Mouse (Mus musculus) forebrain, embryonic 12.5 days (tissue): ENCODE measurements around the gene Utp20. TPM values are rescaled to one million over a fixed set of nuclear protein-coding genes. Genes with fewer than 3 reads are reported as not detected.
"Not testable (repeated sequence)": the region's sequence is repeated elsewhere in the genome, so short reads cannot be mapped to it uniquely, and the experiment has no call there.

ENCODE experiments used
- ATAC-seq: fragments of 200-750 bp; cut with Nextera tagmentation; 2 replicates; pipeline ENCODE4 v1.8.0; 2017; ENCODE audit warnings: moderate TSS enrichment; ENCODE audit not compliant: low FRiP score
- H3K27ac ChIP-seq: fragments of 300-500 bp; sonication (generic); 2 replicates; pipeline ENCODE4 v1.5.1; 2016; ENCODE audit warnings: mild to moderate bottlenecking
- H3K27me3 ChIP-seq: fragments of 300-500 bp; sonication (generic); 2 replicates; pipeline ENCODE4 v1.6.1; 2016; ENCODE audit warnings: mild to moderate bottlenecking
- H3K36me3 ChIP-seq: fragments of 300-500 bp; sonication (generic); replicated peaks from 2 replicates; pipeline ENCODE4 v1.6.1; 2016; ENCODE audit warnings: mild to moderate bottlenecking
- H3K4me1 ChIP-seq: fragments of 300-500 bp; sonication (generic); 2 replicates; pipeline ENCODE4 v1.6.1; 2016
- H3K4me2 ChIP-seq: fragments of 300-500 bp; sonication (generic); 2 replicates; pipeline ENCODE4 v1.6.1; 2016; ENCODE audit warnings: mild to moderate bottlenecking, moderate library complexity
- H3K4me3 ChIP-seq: fragments of 300-500 bp; sonication (generic); replicated peaks from 2 replicates; pipeline ENCODE4 v1.5.1; 2016; ENCODE audit warnings: mild to moderate bottlenecking
- H3K9ac ChIP-seq: fragments of 300-500 bp; sonication (generic); 2 replicates; pipeline ENCODE4 v1.6.1; 2016; ENCODE audit warnings: mild to moderate bottlenecking
- H3K9me3 ChIP-seq: fragments of 300-500 bp; sonication (generic); 2 replicates; pipeline ENCODE4 v1.6.1; 2016
- WGBS: fragments of 180-500 bp; shearing (Covaris S2); methylation state at CpG from one replicate; pipeline ENCODE4 v1.1.7; 2016; 5-methylcytosine and 5-hydroxymethylcytosine counted together
- polyA plus RNA-seq: library from polyadenylated mRNA; unstranded; fragments of >200 nt; fragmentation: Nextera tagmentation; extraction: Ambion mirVana; gene quantifications from 2 replicates; pipeline ENCODE4 v1.2.1, GENCODE M21; 2016

The Utp20 gene
- polyA plus RNA-seq, 1 experiment from 2014 or later = 24.5 TPM

GRCm38 (mm10) chr10:88817335-88817734, 9.3 kb downstream of the Utp20 start:
- Histone ChIP-seq H3K4me1 (no peaks in the 10 kb centered on the region), H3K27ac (no peak overlapping the region), H3K9me3 (no peaks in the 10 kb centered on the region), H3K27me3 (no peaks in the 10 kb centered on the region), H3K9ac (no peak overlapping the region), H3K36me3 (peaks cover 68% of the 10 kb centered on the region), H3K4me3 (no peak overlapping the region), H3K4me2 (no peak overlapping the region)
- 93% methylated on average over 5 of the region's 5 CpGs for WGBS
- ATAC-seq = no peak

GRCm38 (mm10) chr10:88815256-88815655, 11.3 kb downstream of the Utp20 start:
- Histone ChIP-seq H3K4me3 (no peak overlapping the region), H3K27me3 (no peaks in the 10 kb centered on the region), H3K9me3 (no peaks in the 10 kb centered on the region), H3K9ac (no peak overlapping the region), H3K4me1 (no peaks in the 10 kb centered on the region), H3K36me3 (peaks cover 62% of the 10 kb centered on the region), H3K27ac (no peak overlapping the region), H3K4me2 (no peak overlapping the region)
- WGBS = 93% methylated on average over 2 of the region's 2 CpGs
- ATAC-seq = no peak

DNA sequence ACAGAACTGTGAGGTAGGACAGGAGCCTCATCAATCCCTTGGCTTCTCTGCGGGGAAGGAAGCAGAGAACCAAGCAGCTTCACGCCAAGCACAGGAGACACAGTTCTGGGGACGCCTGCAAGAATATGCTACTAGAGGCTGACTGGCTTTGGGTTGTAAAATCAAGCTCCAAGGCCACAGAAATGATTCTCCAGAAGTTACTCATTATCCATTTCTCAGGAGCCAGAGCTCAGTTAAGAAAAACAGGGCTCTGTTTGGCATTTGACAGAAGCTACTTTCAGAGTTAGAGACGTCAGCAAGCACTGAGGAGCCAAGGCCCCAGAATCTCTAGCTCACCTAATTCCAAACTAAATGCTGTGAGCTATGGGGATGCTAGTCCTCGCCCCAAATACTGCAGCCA, 14.9 kb downstream of the Utp20 start:
- ATAC-seq = no peak
- H3K4me2 ChIP-seq = no peak overlapping the region
- H3K4me1 ChIP-seq = no peaks in the 10 kb centered on the region
- H3K4me3 ChIP-seq = no peak overlapping the region
- H3K36me3 ChIP-seq = peaks cover 66% of the 10 kb centered on the region
- no peaks in the 10 kb centered on the region for H3K9me3 ChIP-seq
- no peaks in the 10 kb centered on the region for H3K27me3 ChIP-seq
- no peak overlapping the region for H3K27ac ChIP-seq
- 96% methylated on average over 5 of the region's 5 CpGs for WGBS
- no peak overlapping the region for H3K9ac ChIP-seq

DNA sequence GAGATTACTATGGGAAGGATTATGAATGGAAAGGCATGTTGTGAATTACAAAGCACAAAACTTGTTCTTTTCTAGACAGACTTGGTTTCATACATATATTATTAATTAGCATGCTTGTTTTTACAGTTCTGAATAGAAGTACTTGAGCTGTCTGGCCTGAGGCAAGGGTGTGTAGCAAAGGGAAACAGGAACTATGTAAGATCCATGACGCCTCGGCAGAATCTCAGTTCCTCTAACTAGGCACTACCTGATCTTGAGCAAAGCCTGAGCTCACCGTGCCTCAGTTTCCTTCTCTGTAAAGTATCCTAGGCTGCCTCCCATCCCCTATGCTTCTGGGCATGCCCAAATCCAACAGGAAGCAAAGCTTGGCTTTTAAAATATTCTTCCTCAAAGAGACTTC, 24.4 kb downstream of the Utp20 start:
- no peak for ATAC-seq
- H3K9ac ChIP-seq = no peak overlapping the region
- peaks cover 38% of the 10 kb centered on the region for H3K36me3 ChIP-seq
- no peaks in the 10 kb centered on the region for H3K4me1 ChIP-seq
- H3K27me3 ChIP-seq = no peaks in the 10 kb centered on the region
- no peak overlapping the region for H3K4me2 ChIP-seq
- H3K4me3 ChIP-seq = no peak overlapping the region
- 99% methylated on average over 3 of the region's 3 CpGs for whole genome bisulfite sequencing
- no peaks in the 10 kb centered on the region for H3K9me3 ChIP-seq
- H3K27ac ChIP-seq = no peak overlapping the region

DNA sequence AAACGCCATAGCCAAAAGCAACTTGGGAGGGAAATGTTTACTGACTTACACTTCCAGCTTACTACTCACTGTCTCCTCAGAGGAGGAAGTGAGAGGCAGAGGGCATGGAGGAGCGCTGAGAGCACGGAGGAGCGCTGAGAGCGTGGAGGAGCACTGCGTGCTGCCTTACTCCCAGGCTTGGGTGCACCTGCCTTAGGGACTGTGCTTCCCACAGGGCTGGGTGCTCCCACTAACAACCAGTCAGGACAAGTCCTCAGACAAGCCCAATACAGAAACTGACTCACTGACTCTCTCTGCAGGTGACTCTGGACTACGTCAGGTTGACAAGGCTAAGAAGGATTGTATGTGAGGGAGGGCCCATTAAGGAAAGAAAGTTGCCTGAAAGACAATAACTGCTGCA, 27.2 kb downstream of the Utp20 start:
- 94% methylated on average over 7 of the region's 7 CpGs for WGBS
- Histone ChIP-seq H3K9me3 (no peaks in the 10 kb centered on the region), H3K9ac (no peak overlapping the region), H3K27ac (no peak overlapping the region), H3K4me1 (no peaks in the 10 kb centered on the region), H3K4me2 (no peak overlapping the region), H3K27me3 (no peaks in the 10 kb centered on the region), H3K36me3 (peaks cover 47% of the 10 kb centered on the region), H3K4me3 (no peak overlapping the region)
- no peak for ATAC-seq

DNA sequence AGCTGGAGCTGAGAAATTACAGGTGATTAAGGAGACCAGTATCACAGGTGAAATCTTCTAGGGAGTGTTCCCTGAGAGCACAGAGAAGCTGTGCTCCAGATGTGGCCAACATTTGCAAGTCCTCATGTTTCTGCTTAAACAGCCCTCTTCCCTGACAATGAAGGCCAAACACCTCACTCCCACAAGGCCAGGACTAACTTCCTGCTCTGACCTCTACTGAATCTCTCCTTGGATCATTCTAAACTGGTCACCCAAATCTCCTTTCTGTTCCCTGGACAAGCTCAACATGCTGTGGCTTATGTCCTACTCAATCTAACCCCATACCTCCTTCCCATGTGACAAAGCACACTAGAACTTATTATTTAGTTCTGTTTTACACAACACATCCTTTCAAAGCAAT, 29.2 kb downstream of the Utp20 start:
- no peak overlapping the region for H3K27ac ChIP-seq
- no peaks in the 10 kb centered on the region for H3K9me3 ChIP-seq
- peaks cover 52% of the 10 kb centered on the region for H3K36me3 ChIP-seq
- H3K27me3 ChIP-seq = no peaks in the 10 kb centered on the region
- H3K4me1 ChIP-seq = no peaks in the 10 kb centered on the region
- H3K4me3 ChIP-seq = no peak overlapping the region
- no peak for ATAC-seq
- H3K4me2 ChIP-seq = no peak overlapping the region
- no peak overlapping the region for H3K9ac ChIP-seq

DNA sequence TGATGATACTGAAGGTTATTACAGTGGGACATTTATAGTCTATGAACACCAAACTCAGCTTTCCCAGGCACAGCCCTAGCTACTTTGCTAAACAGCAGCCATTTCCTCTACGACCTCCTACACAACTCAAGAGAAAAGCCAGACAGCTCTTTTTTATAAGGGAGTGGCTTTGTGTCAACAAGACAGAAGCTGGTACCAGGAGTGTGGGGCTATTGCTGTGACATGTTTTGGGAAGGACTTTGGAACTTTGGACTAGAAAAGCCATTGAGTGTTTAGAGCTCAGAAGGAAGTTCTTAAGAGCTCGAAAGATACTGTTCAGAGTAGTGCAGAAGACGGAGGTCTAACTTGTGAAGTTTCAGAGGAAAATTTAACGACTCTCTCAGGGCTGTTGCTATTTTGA, 29.7 kb downstream of the Utp20 start:
- no peak for ATAC-seq
- H3K4me3 ChIP-seq = no peak overlapping the region
- no peaks in the 10 kb centered on the region for H3K9me3 ChIP-seq
- no peak overlapping the region for H3K27ac ChIP-seq
- WGBS = 87% methylated on average over 4 of the region's 4 CpGs
- H3K4me2 ChIP-seq = no peak overlapping the region
- H3K27me3 ChIP-seq = no peaks in the 10 kb centered on the region
- H3K9ac ChIP-seq = no peak overlapping the region
- H3K36me3 ChIP-seq = peaks cover 57% of the 10 kb centered on the region
- no peaks in the 10 kb centered on the region for H3K4me1 ChIP-seq

GRCm38 (mm10) chr10:88795226-88795625, 31.4 kb downstream of the Utp20 start:
- no peak overlapping the region for H3K4me3 ChIP-seq
- no peaks in the 10 kb centered on the region for H3K27me3 ChIP-seq
- no peaks in the 10 kb centered on the region for H3K9me3 ChIP-seq
- H3K4me1 ChIP-seq = no peaks in the 10 kb centered on the region
- H3K36me3 ChIP-seq = peaks cover 69% of the 10 kb centered on the region
- ATAC-seq = no peak
- no peak overlapping the region for H3K9ac ChIP-seq
- 96% methylated on average over 7 of the region's 7 CpGs for WGBS
- H3K4me2 ChIP-seq = no peak overlapping the region
- H3K27ac ChIP-seq = no peak overlapping the region

DNA sequence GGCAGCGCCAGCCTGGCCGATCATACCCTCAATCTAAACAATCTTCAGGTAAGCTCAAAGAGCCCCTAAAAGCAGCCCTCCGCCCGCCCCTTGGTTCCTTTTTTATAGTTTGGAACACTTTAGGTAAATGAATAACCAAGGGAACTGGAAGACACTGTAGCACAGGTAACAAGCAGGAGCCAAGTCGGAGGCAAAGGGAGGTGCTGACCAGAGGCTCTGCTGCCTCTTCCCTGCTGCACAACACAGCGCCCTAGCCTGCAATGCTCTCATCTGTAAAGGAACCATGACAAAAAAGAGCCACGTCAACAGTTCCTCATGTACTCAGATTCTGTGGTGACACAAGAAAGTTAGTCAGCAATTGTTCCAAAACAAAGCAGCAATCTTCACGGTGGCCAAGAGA, 32.0 kb downstream of the Utp20 start:
- Histone ChIP-seq H3K4me3 (no peak overlapping the region), H3K4me2 (no peak overlapping the region), H3K9me3 (no peaks in the 10 kb centered on the region), H3K27ac (no peak overlapping the region), H3K27me3 (no peaks in the 10 kb centered on the region), H3K4me1 (no peaks in the 10 kb centered on the region), H3K36me3 (peaks cover 69% of the 10 kb centered on the region), H3K9ac (no peak overlapping the region)
- ATAC-seq = no peak
- WGBS = 93% methylated on average over 8 of the region's 8 CpGs

DNA sequence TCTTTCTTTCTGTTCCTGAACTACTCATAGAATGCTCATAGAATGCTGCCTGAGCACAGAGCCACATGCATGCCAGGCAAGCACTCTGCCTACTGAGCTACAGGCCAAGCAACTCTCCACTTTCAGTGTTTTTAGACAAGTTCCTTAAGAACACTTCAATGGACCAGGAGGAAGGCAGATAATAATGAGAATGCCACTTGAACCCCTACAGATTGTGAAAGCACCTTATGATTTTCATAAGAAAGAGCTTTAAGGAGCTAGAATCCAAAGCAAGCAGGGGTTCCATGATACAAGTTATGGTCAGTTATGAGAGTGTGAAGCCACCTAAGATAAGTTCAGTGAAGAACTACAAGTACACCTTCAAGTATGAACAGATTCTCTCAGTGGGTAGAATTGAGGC, 32.9 kb downstream of the Utp20 start:
- ATAC-seq = no peak
- Histone ChIP-seq H3K9me3 (no peaks in the 10 kb centered on the region), H3K4me3 (no peak overlapping the region), H3K4me2 (no peak overlapping the region), H3K9ac (no peak overlapping the region), H3K4me1 (no peaks in the 10 kb centered on the region), H3K27ac (no peak overlapping the region), H3K27me3 (no peaks in the 10 kb centered on the region), H3K36me3 (peaks cover 60% of the 10 kb centered on the region)

DNA sequence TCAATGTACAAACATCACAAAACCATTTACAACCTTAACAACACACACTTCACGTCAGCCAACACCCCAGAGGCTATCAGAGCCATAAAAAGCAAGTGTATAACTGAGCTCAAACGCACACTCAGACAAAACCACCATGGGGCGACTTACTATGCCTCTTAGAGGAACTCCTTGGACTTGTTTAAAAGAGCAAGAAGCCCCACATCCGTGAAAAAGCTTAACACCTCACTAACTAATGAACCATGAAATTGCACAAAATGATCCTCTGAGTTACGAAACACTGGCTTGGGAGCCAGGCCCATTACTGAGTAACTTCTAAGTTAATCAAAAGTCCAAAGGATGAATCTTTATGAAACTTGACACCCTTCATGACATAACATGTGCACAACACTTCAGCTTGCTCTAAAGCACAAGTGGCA, 42.1 kb downstream of the Utp20 start:
- ATAC-seq = no peak
- Histone ChIP-seq H3K9me3 (no peaks in the 10 kb centered on the region), H3K4me2 (no peak overlapping the region), H3K27me3 (no peaks in the 10 kb centered on the region), H3K27ac (no peak overlapping the region), H3K4me3 (no peak overlapping the region), H3K36me3 (peaks cover 24% of the 10 kb centered on the region), H3K9ac (no peak overlapping the region), H3K4me1 (no peaks in the 10 kb centered on the region)
- 83% methylated on average over 5 of the region's 5 CpGs for WGBS

GRCm38 (mm10) chr10:88783941-88784340, 42.7 kb downstream of the Utp20 start:
- no peak overlapping the region for H3K4me2 ChIP-seq
- H3K36me3 ChIP-seq = peaks cover 24% of the 10 kb centered on the region
- no peaks in the 10 kb centered on the region for H3K9me3 ChIP-seq
- H3K27me3 ChIP-seq = no peaks in the 10 kb centered on the region
- no peak for ATAC-seq
- no peak overlapping the region for H3K9ac ChIP-seq
- no peak overlapping the region for H3K4me3 ChIP-seq
- WGBS = 95% methylated on average over 5 of the region's 5 CpGs
- no peaks in the 10 kb centered on the region for H3K4me1 ChIP-seq
- no peak overlapping the region for H3K27ac ChIP-seq

GRCm38 (mm10) chr10:88783135-88783534, 43.5 kb downstream of the Utp20 start:
- H3K27ac ChIP-seq, H3K4me1 ChIP-seq, H3K9ac ChIP-seq, H3K4me2 ChIP-seq, H3K9me3 ChIP-seq, ATAC-seq, H3K27me3 ChIP-seq, H3K4me3 ChIP-seq: not testable (repeated sequence)
- H3K36me3 ChIP-seq = peaks cover 26% of the 10 kb centered on the region
- WGBS = 93% methylated on average over 2 of the region's 2 CpGs

DNA sequence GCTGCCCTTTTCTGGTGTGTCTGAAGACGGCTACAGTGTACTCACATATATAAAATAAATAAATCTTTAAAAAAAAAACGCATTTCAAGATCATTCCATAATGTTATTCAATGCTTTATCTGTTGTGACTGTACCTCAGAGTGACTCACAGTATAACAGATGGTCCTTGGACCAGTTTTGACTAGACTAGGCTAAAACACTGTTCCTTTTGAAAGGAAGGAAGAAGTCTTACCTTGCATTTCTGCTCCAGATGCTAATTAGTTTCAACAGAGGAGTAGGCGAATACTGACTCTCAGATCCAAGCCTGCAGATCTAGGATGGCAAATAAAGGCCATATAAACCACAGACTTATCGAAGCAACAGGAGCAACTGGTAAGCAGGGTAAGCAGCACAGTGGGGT, 45.9 kb downstream of the Utp20 start:
- no peak overlapping the region for H3K4me3 ChIP-seq
- H3K4me2 ChIP-seq = no peak overlapping the region
- peaks cover 30% of the 10 kb centered on the region for H3K36me3 ChIP-seq
- H3K4me1 ChIP-seq = no peaks in the 10 kb centered on the region
- 84% methylated on average over 4 of the region's 4 CpGs for WGBS
- no peaks in the 10 kb centered on the region for H3K9me3 ChIP-seq
- ATAC-seq = no peak
- no peaks in the 10 kb centered on the region for H3K27me3 ChIP-seq
- no peak overlapping the region for H3K27ac ChIP-seq
- H3K9ac ChIP-seq = no peak overlapping the region
